In genomic region chr5:17753471-17754005, GRCm38 (mm10) we compare ENCODE assay signal across 11 mouse cellular contexts.
"Had no signal": no experiment of that assay in that cellular context is flagged by ENCODE, and none has a peak within 500 bp of the region (broad histone marks: within the 10 kb centered on the region; RNA-seq: fewer than 3 reads in every experiment).

No protein-coding gene starts in this region.

- H3K4me3 ChIP-seq: limb, embryonic 12.5 days; midbrain, embryonic 13.5 days; neural tube, embryonic 15.5 days had no signal

- H3K4me2 ChIP-seq: limb, embryonic 12.5 days; midbrain, embryonic 13.5 days; neural tube, embryonic 15.5 days had no signal

- H3K27me3 ChIP-seq: limb, embryonic 12.5 days; midbrain, embryonic 13.5 days; neural tube, embryonic 15.5 days had no signal

- H3K27ac ChIP-seq: limb, embryonic 12.5 days; liver, embryonic 14.5 days; midbrain, embryonic 13.5 days; neural tube, embryonic 15.5 days had no signal

- DNase-seq: kidney, postnatal 10 days; kidney, postnatal 4 days; lung, adult 18-20 months; lung, postnatal 36 days; spleen, adult 18-20 months; thymus, adult 18-20 months; thymus, postnatal 14 days had no signal

- H3K9me3 ChIP-seq: limb, embryonic 12.5 days; midbrain, embryonic 13.5 days; neural tube, embryonic 15.5 days had no signal

- H3K4me1 ChIP-seq: limb, embryonic 12.5 days; midbrain, embryonic 13.5 days; neural tube, embryonic 15.5 days had no signal

- H3K36me3 ChIP-seq: limb, embryonic 12.5 days; midbrain, embryonic 13.5 days; neural tube, embryonic 15.5 days had no signal

- ATAC-seq: midbrain, embryonic 13.5 days had no signal

- H3K9ac ChIP-seq: limb, embryonic 12.5 days; liver, embryonic 14.5 days; midbrain, embryonic 13.5 days; neural tube, embryonic 15.5 days had no signal
